Mouse (Mus musculus) E14TG2a.4 (cell line): ENCODE measurements around the gene Pkn1.

Experiments used
- CTCF ChIP-seq: conservative IDR thresholded peaks from 2 replicates; pipeline ENCODE4 v1.5.1; 2014; ENCODE audit warnings: low read length
- NANOG ChIP-seq: IDR thresholded peaks from 2 replicates; pipeline ENCODE4 v1.6.1; 2014; ENCODE audit warnings: borderline replicate concordance, low read length, mixed read lengths
- POU5F1 ChIP-seq: IDR thresholded peaks from 2 replicates; pipeline ENCODE4 v1.6.1; 2014; ENCODE audit warnings: low read length, borderline replicate concordance

GRCm38 (mm10) chr8:83742968-83743367 lies 44.0 kb upstream of the Pkn1 start:
- no peak for TF ChIP-seq CTCF
- TF ChIP-seq NANOG, result no peak
- TF ChIP-seq POU5F1, result no peak
